ENCODE assay signal across 12 mouse cellular contexts in the genomic region with DNA sequence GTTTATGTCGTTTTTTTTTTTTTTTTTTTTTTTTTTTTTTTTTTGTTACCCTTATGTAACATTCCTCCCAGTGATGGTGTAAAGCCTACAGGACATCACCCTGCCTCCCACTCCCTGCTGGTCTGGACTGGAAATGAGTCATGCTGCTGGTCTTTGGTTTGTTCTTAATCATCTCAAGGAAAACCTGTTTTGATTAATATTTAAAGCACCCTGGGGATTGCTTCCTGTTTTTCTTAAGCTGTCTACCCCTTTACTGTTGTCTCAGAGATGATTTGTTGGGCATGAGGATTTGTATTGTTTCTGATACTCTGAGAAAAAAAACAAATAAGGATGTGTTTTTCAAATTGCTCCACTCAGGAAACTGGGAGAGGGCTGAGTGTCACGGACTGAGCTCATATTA.
DNase-seq lines count a peak whose midpoint lies in the region.
"Had no signal": no experiment of that assay in that cellular context is flagged by ENCODE, and none has a peak within 500 bp of the region (broad histone marks: within the 10 kb centered on the region; RNA-seq: fewer than 3 reads in every experiment).

No protein-coding gene starts in this region.

- H3K27me3 ChIP-seq in hindbrain, embryonic 10.5 days (ENCODE audit: insufficient read depth, poor library complexity, severe bottlenecking) = no peaks in the 10 kb centered on the region
- H3K27me3 ChIP-seq: forebrain, embryonic 13.5 days; liver, embryonic 15.5 days; neural tube, embryonic 12.5 days had no signal

- peaks cover 15% of the 10 kb centered on the region for H3K4me1 ChIP-seq in hindbrain, embryonic 10.5 days (replicated peaks)
- H3K4me1 ChIP-seq: liver, embryonic 15.5 days had no signal

- peak; percentile 44 for DNase-seq in cerebellum, adult 11-12 months
- no peak for DNase-seq in cerebellum, postnatal 14 days
- peak; percentile 67 for DNase-seq in MN1 (ENCODE audit: low spot score)
- peak; percentile 32 to 49 for DNase-seq in cerebellum, postnatal 36 days
- DNase-seq in kidney, postnatal 14 days = peak; percentile 51
- DNase-seq in c-Kit-positive CD71-positive TER-119-positive erythroid progenitor cells, embryonic 14.5 days (ENCODE audit: low spot score) = no peak
- DNase-seq in layer of hippocampus, adult 18-20 months (ENCODE audit: low spot score in 2 of 2) = no peak
- DNase-seq in hindbrain, embryonic 10.5 days (ENCODE audit: low spot score) = no peak
- DNase-seq: thymus, postnatal 36 days had no signal

- H3K36me3 ChIP-seq in hindbrain, embryonic 10.5 days = no peaks in the 10 kb centered on the region
- H3K36me3 ChIP-seq: liver, embryonic 15.5 days; neural tube, embryonic 12.5 days had no signal

- H3K4me3 ChIP-seq in hindbrain, embryonic 10.5 days = no peak overlapping the region
- H3K4me3 ChIP-seq: forebrain, embryonic 13.5 days; liver, embryonic 15.5 days; neural tube, embryonic 12.5 days had no signal

- no peak overlapping the region for H3K27ac ChIP-seq in hindbrain, embryonic 10.5 days
- H3K27ac ChIP-seq: forebrain, embryonic 13.5 days; liver, embryonic 15.5 days; neural tube, embryonic 12.5 days had no signal

- no peaks in the 10 kb centered on the region for H3K9me3 ChIP-seq in hindbrain, embryonic 10.5 days
- H3K9me3 ChIP-seq: forebrain, embryonic 13.5 days; liver, embryonic 15.5 days; neural tube, embryonic 12.5 days had no signal

- 66% methylated on average over 2 of the region's 2 CpGs for WGBS in hindbrain, embryonic 10.5 days

Comparison
In these comparisons a context has a peak if more than half of its experiments do, and no peak if none do; other contexts are left out.
1. DNase-seq: peak in cerebellum, adult 11-12 months (single experiment), MN1 (single experiment), cerebellum, postnatal 36 days (2 of 2) and kidney, postnatal 14 days (single experiment); none in cerebellum, postnatal 14 days (0 of 2), c-Kit-positive CD71-positive TER-119-positive erythroid progenitor cells, embryonic 14.5 days (single experiment), layer of hippocampus, adult 18-20 months (0 of 2) and hindbrain, embryonic 10.5 days (single experiment).